Mouse (Mus musculus): ENCODE data around the gene Pgs1.

Pgs1 gene

GRCm38 (mm10) chr11:117999260-117999934, 13.3 kb downstream of the Pgs1 start:
- DNase-seq (ENCODE audit: extremely low spot score, low read depth, low spot score), result no peak

GRCm38 (mm10) chr11:118000083-118000482, 14.0 kb downstream of the Pgs1 start:
- DNase-seq (ENCODE audit: extremely low spot score, low read depth, low spot score), result no peak

GRCm38 (mm10) chr11:118000565-118001215, 14.6 kb downstream of the Pgs1 start:
- DNase-seq (ENCODE audit: extremely low spot score, low read depth, low spot score), result no peak

- no peak for DNase-seq (ENCODE audit: extremely low spot score, low read depth, low spot score)
These were observed 17.1 kb downstream of the Pgs1 start for GRCm38 (mm10) chr11:118003176-118003575.

DNA sequence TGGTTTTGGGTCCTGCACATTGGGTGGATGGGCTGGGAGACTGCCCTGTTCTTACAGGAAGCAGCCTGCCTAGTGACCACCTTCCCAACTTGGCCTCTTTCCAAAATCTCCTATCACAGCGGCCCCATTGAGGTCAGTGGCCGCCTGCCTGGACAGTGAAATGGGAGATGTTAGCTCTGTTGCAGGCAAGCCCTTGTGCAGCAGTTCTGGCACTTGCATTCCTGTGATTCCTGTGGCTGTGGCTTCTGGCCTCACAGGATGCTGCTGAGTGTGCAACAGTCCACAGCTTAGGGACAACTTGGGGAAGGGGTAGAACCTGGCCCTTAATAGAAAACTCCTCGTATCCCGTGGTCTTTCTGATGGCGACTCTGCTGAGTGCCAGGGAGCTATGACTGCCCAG, 17.6 kb downstream of the Pgs1 start:
- no peak for DNase-seq (ENCODE audit: extremely low spot score, low read depth, low spot score)

GRCm38 (mm10) chr11:118004217-118004616, 18.1 kb downstream of the Pgs1 start:
- DNase-seq (ENCODE audit: extremely low spot score, low read depth, low spot score), result no peak

GRCm38 (mm10) chr11:118007460-118008143, 21.5 kb downstream of the Pgs1 start:
- no peak for DNase-seq (ENCODE audit: extremely low spot score, low read depth, low spot score)

- no peak for DNase-seq (ENCODE audit: extremely low spot score, low read depth, low spot score)
These were observed 22.2 kb downstream of the Pgs1 start for GRCm38 (mm10) chr11:118008144-118008805.

GRCm38 (mm10) chr11:118008843-118009242, 22.8 kb downstream of the Pgs1 start:
- no peak for DNase-seq (ENCODE audit: extremely low spot score, low read depth, low spot score)

DNA sequence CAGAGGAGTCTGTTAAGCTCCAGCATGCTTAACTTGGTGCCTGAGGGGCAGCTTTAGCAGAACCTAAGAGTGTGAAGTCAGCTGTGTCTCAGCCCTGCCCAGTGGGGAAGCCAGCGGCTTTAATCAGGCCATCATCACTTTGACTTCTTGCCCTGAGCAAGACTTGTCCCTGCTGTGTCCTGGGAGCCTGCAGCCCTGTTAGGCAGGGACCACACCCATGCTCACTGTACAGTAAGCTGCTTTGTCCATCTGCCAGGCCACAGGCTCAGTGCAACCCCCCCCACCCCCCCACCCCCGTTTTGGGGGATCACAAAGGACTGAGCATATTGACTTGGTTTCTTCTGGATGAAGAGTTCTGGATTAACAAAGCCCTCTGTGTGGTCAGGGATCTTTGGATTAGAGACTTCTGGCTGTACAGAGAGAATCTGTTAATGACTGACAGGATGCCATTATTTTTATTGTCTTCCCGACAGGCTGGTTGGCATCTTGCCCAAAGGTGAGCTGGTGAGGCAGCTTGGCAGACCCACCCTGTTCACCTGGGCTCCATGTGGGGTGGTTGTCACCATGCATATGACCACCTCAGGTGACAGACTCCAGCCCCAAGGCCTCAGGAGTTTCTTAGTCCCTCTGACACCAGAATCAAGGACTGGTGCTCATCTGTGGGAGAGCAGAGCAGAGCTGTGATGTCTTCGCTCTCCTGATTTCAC, 23.9 kb downstream of the Pgs1 start:
- no peak for DNase-seq (ENCODE audit: extremely low spot score, low read depth, low spot score)

GRCm38 (mm10) chr11:118012595-118012994, 26.5 kb downstream of the Pgs1 start:
- DNase-seq (ENCODE audit: extremely low spot score, low read depth, low spot score), result no peak

DNA sequence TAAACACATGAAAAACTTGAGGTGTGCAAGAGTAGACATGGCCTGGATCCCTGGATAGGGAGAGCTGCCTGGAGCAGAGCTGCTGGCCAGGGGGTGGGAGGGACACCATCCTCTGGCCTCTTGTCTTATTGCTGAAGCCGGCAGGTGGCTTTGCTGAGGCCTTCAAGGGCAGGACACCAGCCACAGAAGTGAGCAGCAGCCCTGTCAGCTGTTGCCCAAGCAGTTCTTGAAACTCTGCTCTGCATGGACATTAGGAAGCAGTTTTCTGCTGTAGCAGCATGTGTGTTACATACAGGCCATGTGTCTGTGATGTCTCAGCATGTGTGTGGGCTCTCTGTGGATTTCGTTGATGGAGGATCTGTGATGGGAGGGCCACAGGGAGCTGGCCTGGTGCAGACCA, 27.2 kb downstream of the Pgs1 start:
- DNase-seq (ENCODE audit: extremely low spot score, low read depth, low spot score), result no peak

GRCm38 (mm10) chr11:118014391-118014995, 28.4 kb downstream of the Pgs1 start:
- no peak for DNase-seq (ENCODE audit: extremely low spot score, low read depth, low spot score)

GRCm38 (mm10) chr11:118015381-118016145, 29.5 kb downstream of the Pgs1 start:
- no peak for DNase-seq (ENCODE audit: extremely low spot score, low read depth, low spot score)

- DNase-seq (ENCODE audit: extremely low spot score, low read depth, low spot score), result no peak
These were observed 32.2 kb downstream of the Pgs1 start for GRCm38 (mm10) chr11:118018328-118018727.

GRCm38 (mm10) chr11:118021806-118022205, 35.7 kb downstream of the Pgs1 start:
- peak; percentile 35 for DNase-seq (ENCODE audit: extremely low spot score, low read depth, low spot score)

- DNase-seq (ENCODE audit: extremely low spot score, low read depth, low spot score), result no peak
These were observed 37.4 kb downstream of the Pgs1 start for GRCm38 (mm10) chr11:118023475-118023874.

DNA sequence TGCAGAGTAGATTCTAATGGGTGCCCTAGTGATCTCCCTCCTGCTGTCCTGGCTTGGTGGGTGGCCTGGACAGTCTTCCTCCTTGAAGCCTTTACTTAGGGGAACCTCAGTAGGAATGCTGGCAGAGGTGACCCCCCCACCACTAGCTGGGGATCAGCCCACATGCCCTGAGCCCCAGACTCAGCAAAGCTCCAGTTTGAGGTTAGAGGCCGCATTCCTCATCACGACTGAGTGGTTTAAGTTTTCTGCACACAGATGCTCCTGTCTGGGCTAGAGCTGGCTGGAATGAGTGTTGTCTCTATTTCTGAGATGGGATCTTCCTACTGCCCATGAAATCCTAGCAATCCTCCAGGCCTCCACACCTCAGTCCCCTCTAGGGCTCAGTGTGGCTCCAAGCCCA, 38.0 kb downstream of the Pgs1 start:
- no peak for DNase-seq (ENCODE audit: extremely low spot score, low read depth, low spot score)

- DNase-seq (ENCODE audit: extremely low spot score, low read depth, low spot score), result no peak
These were observed 43.1 kb downstream of the Pgs1 start for GRCm38 (mm10) chr11:118029170-118029569.

DNA sequence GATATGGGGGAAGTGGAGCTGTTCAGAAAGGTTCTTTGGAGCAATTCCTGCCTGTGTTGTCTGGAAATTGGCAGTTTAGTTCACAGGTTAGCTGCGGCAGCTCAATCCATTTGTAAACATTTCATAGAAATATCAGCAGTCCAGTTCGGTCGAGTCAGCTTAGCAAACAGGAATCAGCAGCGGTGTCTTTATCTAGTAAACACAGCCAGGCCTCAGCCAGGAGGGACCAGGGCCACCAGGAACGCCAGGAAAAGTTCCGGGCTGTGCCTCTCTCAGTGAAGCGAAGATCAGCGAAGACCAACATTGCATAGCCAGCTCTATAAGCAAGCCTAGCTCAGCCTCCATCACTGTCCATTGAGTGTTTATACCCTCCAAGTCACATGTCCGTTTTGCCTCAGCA, 45.0 kb downstream of the Pgs1 start:
- DNase-seq (ENCODE audit: extremely low spot score, low read depth, low spot score), result no peak

All from hindlimb bud, embryonic 11.5 days (tissue).